Mouse (Mus musculus) lung, embryonic 14.5 days (tissue): Measurements from ENCODE around the gene Pkp1. TPM values are rescaled to one million over a fixed set of nuclear protein-coding genes. Genes with fewer than 3 reads are reported as not detected.

Source experiments
- ATAC-seq: fragments of 200-750 bp; cut with Nextera tagmentation; 2 replicates; pipeline ENCODE4 v1.8.0; 2017; ENCODE audit warnings: mild to moderate bottlenecking, moderate TSS enrichment, moderate library complexity; ENCODE audit not compliant: insufficient read depth
- DNase-seq: peaks from one replicate; pipeline ENCODE4 v3.0.0-alpha.2; 2015
- H3K27ac ChIP-seq: fragments of 300-500 bp; sonication (generic); 2 replicates; pipeline ENCODE4 v1.5.1; 2014; ENCODE audit warnings: low read depth, mild to moderate bottlenecking, moderate library complexity
- H3K27me3 ChIP-seq: fragments of 300-500 bp; sonication (generic); 2 replicates; pipeline ENCODE4 v1.6.1; 2014; ENCODE audit warnings: low read length, control low read depth; ENCODE audit not compliant: insufficient read depth
- H3K36me3 ChIP-seq: fragments of 300-500 bp; sonication (generic); 2 replicates; pipeline ENCODE4 v1.6.1; 2014; ENCODE audit warnings: control low read depth; ENCODE audit not compliant: insufficient read depth
- H3K4me1 ChIP-seq: fragments of 300-500 bp; sonication (generic); 2 replicates; pipeline ENCODE4 v1.6.1; 2014; ENCODE audit warnings: antibody characterized with exemption, control low read depth; ENCODE audit not compliant: insufficient read depth
- H3K4me2 ChIP-seq: fragments of 300-500 bp; sonication (generic); 2 replicates; pipeline ENCODE4 v1.6.1; 2014; ENCODE audit warnings: mild to moderate bottlenecking
- H3K4me3 ChIP-seq: fragments of 300-500 bp; sonication (generic); 2 replicates; pipeline ENCODE4 v1.5.1; 2014; ENCODE audit warnings: low read depth, low read length
- H3K9ac ChIP-seq: fragments of 300-500 bp; sonication (generic); 2 replicates; pipeline ENCODE4 v1.6.1; 2014
- H3K9me3 ChIP-seq: fragments of 300-500 bp; sonication (generic); 2 replicates; pipeline ENCODE4 v1.6.1; 2016; ENCODE audit warnings: low read depth, low read length, control low read depth
- CTCF ChIP-seq: IDR thresholded peaks from 2 replicates; pipeline ENCODE4 v1.5.1; 2016; ENCODE audit warnings: antibody characterized with exemption, low read depth
- WGBS: fragments of 180-500 bp; shearing (Covaris S2); extraction: QIAGEN DNeasy Blood & Tissue Kit; methylation state at CpG from one replicate; pipeline ENCODE4 v1.1.7; 2014; 5-methylcytosine and 5-hydroxymethylcytosine counted together
- polyA plus RNA-seq: library from polyadenylated mRNA; unstranded; fragments of >200 nt; fragmentation: Nextera tagmentation; extraction: Ambion mirVana; gene quantifications from 2 replicates; pipeline ENCODE4 v1.2.1, GENCODE M21; 2014

Pkp1 gene
- polyA plus RNA-seq = 0.09 TPM in 1 of 2 replicates, not detected in the other

DNA sequence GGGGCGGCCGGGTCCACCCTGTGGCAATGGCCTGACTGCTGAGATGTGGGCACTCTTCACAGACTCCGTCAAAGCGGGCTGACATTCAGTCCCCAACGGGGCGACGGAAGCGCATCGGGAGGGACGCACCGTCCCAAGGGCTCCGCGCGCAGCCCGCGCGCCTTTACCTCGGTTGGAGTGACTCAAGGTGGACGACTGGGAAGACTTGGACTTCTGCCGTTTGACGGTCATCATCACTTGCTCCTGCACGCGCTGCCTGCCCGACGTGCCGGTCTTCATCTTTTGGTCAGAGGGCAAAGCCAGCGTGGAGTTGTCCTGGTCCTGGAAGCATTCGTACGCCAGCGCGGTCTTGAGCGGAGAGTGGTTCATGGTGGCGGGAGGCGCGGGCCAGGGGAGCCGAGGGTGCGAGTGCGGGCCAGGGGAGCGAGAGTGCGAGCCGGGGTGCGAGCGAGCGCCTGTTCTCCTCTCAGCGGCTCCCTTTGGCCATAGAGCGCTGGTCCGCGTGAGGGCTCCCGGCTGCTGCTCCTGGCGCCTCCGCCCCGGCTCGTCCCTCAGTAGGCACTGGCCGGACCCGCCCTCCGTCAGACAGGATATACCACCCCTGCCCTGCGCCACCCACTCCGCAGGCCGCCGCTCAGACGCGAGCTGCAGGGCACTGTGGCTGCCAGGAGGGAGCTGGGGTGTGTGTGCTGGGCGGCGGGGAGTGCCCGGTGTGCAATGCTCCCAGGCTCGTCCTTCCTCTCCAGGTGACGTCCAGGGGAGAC is at the start of gene Pkp1:
Gene Pkp1, minus strand, starts transcription at position 564 of the 764 bp plus-strand sequence.
- H3K9me3 ChIP-seq = no peaks in the 10 kb centered on the region
- no peak within 1 kb of the TSS for H3K9ac ChIP-seq
- no peak within 1 kb of the TSS for H3K27ac ChIP-seq
- H3K27me3 ChIP-seq = peaks cover 81% of the 10 kb centered on the region
- no peak for TF ChIP-seq CTCF
- no peaks in the 10 kb centered on the region for H3K4me1 ChIP-seq
- ATAC-seq = peak; percentile 60; the same call in 1 of the 2 replicates
- under 1% methylated on average over 67 of the region's 67 CpGs for WGBS
- peak within 1 kb of the TSS; percentile 27 for H3K4me3 ChIP-seq
- H3K4me2 ChIP-seq = peak within 1 kb of the TSS; percentile 57
- DNase-seq = peak; percentile 46
- no peaks in the 10 kb centered on the region for H3K36me3 ChIP-seq

DNA sequence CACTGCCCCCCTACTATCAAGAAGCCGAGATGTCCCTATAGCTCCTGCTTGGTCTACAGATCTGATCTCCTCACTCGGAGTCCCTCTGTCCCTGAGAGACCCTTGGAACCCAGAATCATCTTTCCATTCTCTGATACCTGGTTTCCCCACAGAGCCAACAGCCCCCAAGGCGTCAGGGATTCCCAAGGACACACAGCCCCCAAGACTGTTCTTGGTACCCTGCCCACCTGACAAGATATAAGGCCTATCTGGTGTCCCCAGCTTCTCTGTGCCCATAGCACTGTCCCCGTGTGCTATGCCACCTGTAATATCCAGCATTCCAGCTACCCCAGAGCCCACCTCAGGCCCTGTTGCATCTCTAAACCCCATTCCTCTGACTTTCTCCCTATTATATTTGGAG is 48.7 kb upstream of the Pkp1 start:
- TF ChIP-seq CTCF = no peak
- 68% methylated on average over 4 of the region's 4 CpGs for WGBS

GRCm38 (mm10) chr1:135964561-135964960 is 45.6 kb upstream of the Pkp1 start:
- Histone ChIP-seq H3K4me3 (no peak overlapping the region), H3K4me1 (no peaks in the 10 kb centered on the region), H3K27me3 (peaks cover 3% of the 10 kb centered on the region; the same call in 1 of the 2 replicates), H3K4me2 (no peak overlapping the region), H3K36me3 (no peaks in the 10 kb centered on the region), H3K9me3 (no peaks in the 10 kb centered on the region), H3K9ac (no peak overlapping the region), H3K27ac (no peak overlapping the region)
- ATAC-seq (no peak), DNase-seq (no peak)
- 67% methylated on average over 11 of the region's 11 CpGs for WGBS
- no peak for TF ChIP-seq CTCF

More for the DNA sequence above, 48.7 kb upstream of the Pkp1 start:
- Histone ChIP-seq H3K4me3 (no peak overlapping the region), H3K9me3 (no peaks in the 10 kb centered on the region), H3K27me3 (peaks cover 3% of the 10 kb centered on the region; the same call in 1 of the 2 replicates), H3K4me1 (no peaks in the 10 kb centered on the region), H3K9ac (no peak overlapping the region), H3K4me2 (no peak overlapping the region), H3K36me3 (no peaks in the 10 kb centered on the region), H3K27ac (no peak overlapping the region)
- ATAC-seq = no peak
- DNase-seq = no peak

DNA sequence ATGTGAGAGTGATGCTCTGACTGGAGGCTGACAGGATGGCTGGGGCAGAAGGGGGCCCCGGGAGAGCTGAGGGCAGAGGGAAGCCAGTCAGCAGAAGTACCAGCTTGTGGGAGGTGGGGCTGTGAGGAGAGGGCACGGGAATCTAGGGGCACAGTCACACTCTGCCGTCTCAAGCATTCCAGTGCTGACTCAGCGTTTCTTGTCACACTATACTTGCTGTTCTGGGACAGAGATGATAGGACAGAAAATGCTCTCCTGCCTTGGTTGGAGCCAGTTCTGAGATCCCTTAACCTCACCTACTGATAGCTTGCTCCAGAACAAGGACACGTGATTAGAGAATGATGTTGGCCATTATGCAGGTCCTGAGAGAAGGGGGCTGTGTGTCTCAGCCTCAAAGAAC is 44.2 kb upstream of the Pkp1 start:
- H3K27me3 ChIP-seq = peaks cover 3% of the 10 kb centered on the region; the same call in 1 of the 2 replicates
- ATAC-seq (no peak), DNase-seq (no peak)
- H3K4me3 ChIP-seq = no peak overlapping the region
- no peak overlapping the region for H3K4me2 ChIP-seq
- H3K27ac ChIP-seq = no peak overlapping the region
- 42% methylated on average over 5 of the region's 5 CpGs for WGBS
- no peak for TF ChIP-seq CTCF
- no peak overlapping the region for H3K9ac ChIP-seq
- H3K9me3 ChIP-seq = no peaks in the 10 kb centered on the region
- H3K4me1 ChIP-seq = no peaks in the 10 kb centered on the region
- no peaks in the 10 kb centered on the region for H3K36me3 ChIP-seq

GRCm38 (mm10) chr1:135958483-135958882 is 39.5 kb upstream of the Pkp1 start:
- Histone ChIP-seq H3K9ac (no peak overlapping the region), H3K4me3 (no peak overlapping the region), H3K27ac (no peak overlapping the region), H3K9me3 (no peaks in the 10 kb centered on the region), H3K27me3 (no peaks in the 10 kb centered on the region), H3K4me1 (no peaks in the 10 kb centered on the region), H3K4me2 (no peak overlapping the region), H3K36me3 (no peaks in the 10 kb centered on the region)
- peak; percentile 86 for TF ChIP-seq CTCF
- DNase-seq (peak; percentile 83), ATAC-seq (peak; percentile 6; the same call in 1 of the 2 replicates)
- 35% methylated on average over 4 of the region's 4 CpGs for WGBS

- 62% methylated on average over 2 of the region's 2 CpGs for WGBS
- no peak for TF ChIP-seq CTCF
- no peak overlapping the region for H3K27ac ChIP-seq
- no peak overlapping the region for H3K4me3 ChIP-seq
- H3K27me3 ChIP-seq = peaks cover 2% of the 10 kb centered on the region; the same call in 1 of the 2 replicates
- DNase-seq (no peak), ATAC-seq (no peak)
- H3K4me2 ChIP-seq = no peak overlapping the region
- H3K9me3 ChIP-seq = no peaks in the 10 kb centered on the region
- H3K9ac ChIP-seq = no peak overlapping the region
- no peaks in the 10 kb centered on the region for H3K36me3 ChIP-seq
- H3K4me1 ChIP-seq = no peaks in the 10 kb centered on the region
Measured at GRCm38 (mm10) chr1:135948871-135949270, 29.9 kb upstream of the Pkp1 start.

DNA sequence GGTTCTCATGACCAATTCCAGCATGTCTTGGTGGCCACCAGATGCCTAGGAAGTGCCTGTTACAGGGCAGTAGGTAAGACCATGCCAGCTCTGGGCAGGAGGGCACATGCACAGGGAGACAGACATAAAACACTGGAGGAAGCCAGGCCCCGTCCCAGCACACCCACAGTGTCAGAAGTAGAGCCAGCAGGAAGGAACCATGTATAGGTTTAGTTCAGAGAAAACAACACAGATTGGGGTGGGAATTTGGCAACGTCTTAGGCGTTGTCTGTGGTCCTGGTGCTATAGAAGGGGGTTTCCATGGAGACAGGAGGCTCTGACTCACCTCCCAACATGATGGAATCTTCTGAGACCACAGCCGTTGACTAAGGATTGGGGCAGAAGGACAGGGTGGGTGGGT is 27.2 kb upstream of the Pkp1 start:
- WGBS = 50% methylated on average over 4 of the region's 4 CpGs
- no peaks in the 10 kb centered on the region for H3K4me1 ChIP-seq
- no peak overlapping the region for H3K4me2 ChIP-seq
- H3K27me3 ChIP-seq = peaks cover 6% of the 10 kb centered on the region; the same call in 1 of the 2 replicates
- no peak overlapping the region for H3K4me3 ChIP-seq
- H3K9ac ChIP-seq = no peak overlapping the region
- DNase-seq (no peak), ATAC-seq (no peak)
- TF ChIP-seq CTCF = no peak
- no peaks in the 10 kb centered on the region for H3K9me3 ChIP-seq
- H3K27ac ChIP-seq = no peak overlapping the region
- no peaks in the 10 kb centered on the region for H3K36me3 ChIP-seq
